Mouse (Mus musculus) lung, postnatal 25 days (tissue): ENCODE measurements around the gene Atp2a3.

Experiments
- DNase-seq: peaks from one replicate; pipeline ENCODE4 v3.0.0; 2022; ENCODE audit warnings: low spot score

The Atp2a3 gene

GRCm38 (mm10) chr11:72954216-72954615 lies 6.8 kb upstream of the Atp2a3 start:
- DNase-seq, result no peak

GRCm38 (mm10) chr11:72955339-72955974 lies 5.5 kb upstream of the Atp2a3 start:
- DNase-seq, result peak; percentile 72

GRCm38 (mm10) chr11:72957318-72957717 lies 3.7 kb upstream of the Atp2a3 start:
- no peak for DNase-seq

GRCm38 (mm10) chr11:72959924-72960679 lies 867 bp upstream of the Atp2a3 start:
- DNase-seq, result no peak

- DNase-seq, result no peak
Measured at GRCm38 (mm10) chr11:72960723-72961071, 272 bp upstream of the Atp2a3 start.

- no peak for DNase-seq
Measured at GRCm38 (mm10) chr11:72962378-72962777, 1.4 kb downstream of the Atp2a3 start.

GRCm38 (mm10) chr11:72963058-72963788 lies 2.3 kb downstream of the Atp2a3 start:
- no peak for DNase-seq

- DNase-seq, result no peak
Measured at GRCm38 (mm10) chr11:72963789-72964294, 2.9 kb downstream of the Atp2a3 start.

- DNase-seq, result no peak
Measured at GRCm38 (mm10) chr11:72974995-72975503, 14.1 kb downstream of the Atp2a3 start.

GRCm38 (mm10) chr11:72982516-72982915 lies 21.5 kb downstream of the Atp2a3 start:
- no peak for DNase-seq

- no peak for DNase-seq
Measured at GRCm38 (mm10) chr11:72983283-72983682, 22.3 kb downstream of the Atp2a3 start.

GRCm38 (mm10) chr11:72986745-72987144 lies 25.8 kb downstream of the Atp2a3 start:
- no peak for DNase-seq

- DNase-seq, result no peak
Measured at GRCm38 (mm10) chr11:72987234-72987633, 26.3 kb downstream of the Atp2a3 start.

- no peak for DNase-seq
Measured at GRCm38 (mm10) chr11:72987807-72988206, 26.8 kb downstream of the Atp2a3 start.

GRCm38 (mm10) chr11:72989044-72989443 lies 28.1 kb downstream of the Atp2a3 start:
- DNase-seq, result no peak

GRCm38 (mm10) chr11:72990688-72991087 lies 29.7 kb downstream of the Atp2a3 start:
- no peak for DNase-seq

GRCm38 (mm10) chr11:72991961-72992360 lies 31.0 kb downstream of the Atp2a3 start:
- no peak for DNase-seq

- no peak for DNase-seq
Measured at GRCm38 (mm10) chr11:72996346-72996745, 35.4 kb downstream of the Atp2a3 start.

GRCm38 (mm10) chr11:72996781-72997180 lies 35.8 kb downstream of the Atp2a3 start:
- no peak for DNase-seq

GRCm38 (mm10) chr11:72997529-72998326 lies 36.8 kb downstream of the Atp2a3 start:
- no peak for DNase-seq

- no peak for DNase-seq
Measured at GRCm38 (mm10) chr11:72998771-72999170, 37.8 kb downstream of the Atp2a3 start, which contains the start of gene P2rx1. P2rx1 (plus strand) TSS chr11:72999103.

- DNase-seq, result peak; percentile 83
Measured at GRCm38 (mm10) chr11:73001029-73001428, 40.1 kb downstream of the Atp2a3 start.
